Mouse (Mus musculus) myocyte (in vitro differentiated cells): ENCODE data around the gene Tnip3.

Source experiments
- E2F4 ChIP-seq: IDR thresholded peaks from one replicate; pipeline ENCODE4 v1.6.1; 2011; ENCODE audit warnings: mild to moderate bottlenecking, control low read depth, moderate library complexity; ENCODE audit not compliant: insufficient read depth
- POLR2AphosphoS2 ChIP-seq: IDR thresholded peaks from one replicate; pipeline ENCODE4 v1.6.1; 2011; ENCODE audit warnings: low read depth, control low read depth; ENCODE audit not compliant: insufficient read length

DNA sequence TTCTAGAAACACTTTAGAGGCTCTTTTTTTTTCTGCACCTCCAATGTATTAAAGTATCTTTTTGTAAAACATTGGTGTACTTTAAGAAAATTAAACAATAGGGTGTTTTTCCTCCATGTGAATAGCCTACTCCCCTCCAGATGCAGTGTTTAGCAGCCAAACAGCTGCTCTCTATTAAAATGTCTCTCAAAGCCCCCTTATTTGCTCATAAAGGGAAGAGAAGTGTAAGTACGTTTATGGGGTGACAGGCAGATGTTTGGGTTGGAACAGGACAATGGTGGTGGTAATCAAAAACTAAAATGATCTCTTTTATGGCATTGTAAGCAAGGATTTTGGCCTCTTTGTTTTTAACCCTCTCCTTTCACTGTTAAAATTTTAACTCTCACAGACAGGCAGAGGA, 17.8 kb downstream of the Tnip3 start:
- TF ChIP-seq POLR2AphosphoS2: no peak
- no peak for TF ChIP-seq E2F4
